Mouse (Mus musculus) liver, postnatal 0 days (tissue): ENCODE measurements around the gene Rps19bp1.

Source experiments
- CTCF ChIP-seq: sonication (generic); IDR thresholded peaks from 2 replicates; pipeline ENCODE4 v1.5.1; 2016; ENCODE audit warnings: antibody characterized with exemption, low read depth
- EP300 ChIP-seq: IDR thresholded peaks from 2 replicates; pipeline ENCODE4 v1.6.1; 2016; ENCODE audit warnings: antibody characterized with exemption, low read depth, mild to moderate bottlenecking

- TF ChIP-seq CTCF (no peak), EP300 (no peak)
Observed at GRCm38 (mm10) chr15:80257602-80258239, 6.4 kb downstream of the Rps19bp1 start.
